Mouse (Mus musculus): ENCODE results near the gene Myom3. TPM values are rescaled to one million over a fixed set of nuclear protein-coding genes. Genes with fewer than 3 reads are reported as not detected.
"Not testable (repeated sequence)": the region's sequence is repeated elsewhere in the genome, so short reads cannot be mapped to it uniquely, and the experiment has no call there.

The Myom3 gene
- 1 to 10 TPM in 3 of 4 experiments, under 1 TPM in 1; 0.98 to 1.7 (median 1.1) TPM for total RNA-seq (2022)

DNA sequence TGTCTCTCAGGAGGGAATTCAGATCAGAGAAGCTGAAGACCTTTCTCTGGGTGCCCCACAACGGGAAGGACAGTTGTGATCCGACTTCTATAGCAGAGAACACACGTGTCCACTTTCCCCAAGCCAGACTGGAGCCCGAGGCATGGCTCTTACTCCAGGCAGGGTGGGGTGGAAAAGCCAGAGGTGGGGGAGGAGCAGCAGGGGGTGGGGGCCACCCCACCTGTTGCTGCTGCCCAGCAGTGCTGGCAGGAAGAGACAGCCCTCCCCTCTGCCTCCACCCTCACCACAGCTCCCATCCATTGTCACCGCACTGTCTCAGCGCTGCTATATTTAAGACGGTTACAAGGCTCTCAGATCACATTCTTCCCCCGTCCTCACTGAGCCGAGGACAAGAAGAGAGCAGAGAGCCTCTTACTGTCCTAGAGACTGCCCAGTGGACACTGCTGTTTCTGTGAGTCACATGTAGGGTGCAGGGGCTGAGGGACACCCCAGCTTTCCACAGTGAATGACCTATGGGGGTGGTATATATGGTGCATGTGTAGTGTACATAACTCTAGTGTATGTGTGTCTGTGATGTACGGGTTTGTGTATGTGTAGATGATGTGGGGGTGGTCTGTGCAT, at the start of gene Myom3:
Gene Myom3, plus strand, starts transcription at position 360 of the 621 bp plus-strand sequence.
- DNase-seq (ENCODE audit: low spot score in 2 of 2), result no peak

DNA sequence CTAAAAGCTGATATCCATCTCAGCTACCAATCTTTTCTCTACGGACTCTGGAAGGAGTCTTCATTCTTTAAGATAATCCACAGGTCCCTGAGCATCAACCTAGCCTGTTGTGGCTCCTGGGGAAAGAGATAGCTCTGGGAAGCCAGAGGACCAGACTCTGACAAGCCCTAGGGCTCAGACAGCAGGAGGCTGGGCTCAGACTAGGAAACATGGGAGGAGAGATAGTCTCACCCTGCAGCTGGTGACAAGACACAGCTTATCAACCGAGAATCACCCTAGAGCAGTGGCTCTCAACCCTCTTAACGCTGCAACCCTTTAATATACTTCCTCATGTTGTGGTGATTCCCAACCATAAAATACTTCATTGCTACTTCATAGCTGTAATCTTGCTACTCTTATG, 49.1 kb upstream of the Myom3 start:
- DNase-seq (ENCODE audit: low spot score in 2 of 2), result no peak

DNA sequence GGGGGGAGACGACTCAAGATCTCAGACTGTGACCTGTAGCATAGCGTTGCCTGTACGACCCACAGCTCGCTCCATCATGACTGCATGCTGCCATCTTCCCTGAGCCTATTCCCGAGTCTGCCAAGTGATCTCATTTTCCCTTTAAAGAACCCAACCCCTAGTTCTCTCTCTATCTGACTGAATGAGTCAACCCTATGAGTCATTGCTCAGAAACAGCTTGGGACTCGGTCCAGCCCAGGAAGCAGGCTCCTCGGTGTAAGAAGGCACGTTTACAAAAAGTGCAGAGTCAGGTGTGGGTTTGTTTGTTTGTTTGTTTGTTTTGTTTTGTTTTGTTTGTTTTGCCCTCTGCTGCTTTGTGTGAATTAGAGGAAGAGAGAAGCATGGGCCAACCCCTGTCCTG, 44.7 kb upstream of the Myom3 start:
- DNase-seq (ENCODE audit: low spot score in 2 of 2), result peak in 1 of 2 experiments; percentile 39

DNA sequence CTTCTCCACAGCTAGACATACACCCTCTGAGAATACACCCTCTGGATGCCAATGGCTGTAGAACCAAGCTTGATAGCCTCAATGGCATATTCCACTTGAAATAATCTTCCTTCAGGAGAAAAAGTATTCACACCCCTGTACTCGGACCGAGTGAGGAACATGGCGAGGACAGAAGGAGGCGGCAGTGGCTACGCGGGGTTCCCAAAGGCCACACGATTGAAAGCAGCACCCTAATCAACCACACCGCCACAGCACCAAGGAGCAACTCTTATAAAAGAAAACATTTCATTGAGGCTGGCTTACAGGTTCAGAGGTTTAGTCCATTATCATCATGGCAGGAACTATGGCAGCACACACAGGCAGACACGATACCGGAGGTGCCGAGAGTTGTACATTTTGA, 43.1 kb upstream of the Myom3 start:
- not testable (repeated sequence) for DNase-seq (ENCODE audit: low spot score in 2 of 2)

DNA sequence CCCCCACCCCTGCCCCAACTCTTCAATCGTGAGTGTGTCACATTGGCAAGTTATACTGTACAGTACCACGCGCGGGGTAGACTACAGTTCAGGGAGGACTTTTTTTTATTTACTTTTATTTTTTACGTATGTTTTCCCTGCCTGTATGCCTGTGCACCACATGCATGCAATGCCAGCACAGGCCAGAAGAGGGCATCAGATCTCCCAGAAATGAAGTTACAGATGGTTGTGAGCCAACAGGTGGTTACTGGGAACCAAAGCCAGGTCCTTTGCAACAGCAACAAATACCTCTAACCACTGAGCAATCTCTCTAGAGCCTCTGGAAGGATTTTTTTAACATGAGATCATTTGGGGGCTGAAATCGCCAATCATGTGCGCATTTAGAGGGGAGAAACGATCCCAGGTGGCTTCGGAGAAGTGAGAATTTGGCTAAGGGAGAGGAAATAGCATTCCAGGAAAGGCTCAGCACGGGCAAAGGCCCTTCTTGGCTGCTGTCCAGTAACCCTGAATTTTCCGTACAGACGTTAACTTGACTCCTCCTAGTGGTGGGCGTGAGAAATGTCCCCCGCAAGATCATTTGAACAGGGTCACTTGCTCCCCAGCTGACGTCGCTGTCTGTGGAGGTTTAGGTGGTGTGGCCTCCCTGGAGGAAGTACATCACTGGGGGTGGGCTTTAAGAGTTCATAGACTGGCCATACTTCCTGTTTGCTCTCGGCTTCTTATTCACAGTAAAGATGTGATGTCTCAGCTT, 36.8 kb upstream of the Myom3 start:
- no peak for DNase-seq (ENCODE audit: low spot score in 2 of 2)

DNA sequence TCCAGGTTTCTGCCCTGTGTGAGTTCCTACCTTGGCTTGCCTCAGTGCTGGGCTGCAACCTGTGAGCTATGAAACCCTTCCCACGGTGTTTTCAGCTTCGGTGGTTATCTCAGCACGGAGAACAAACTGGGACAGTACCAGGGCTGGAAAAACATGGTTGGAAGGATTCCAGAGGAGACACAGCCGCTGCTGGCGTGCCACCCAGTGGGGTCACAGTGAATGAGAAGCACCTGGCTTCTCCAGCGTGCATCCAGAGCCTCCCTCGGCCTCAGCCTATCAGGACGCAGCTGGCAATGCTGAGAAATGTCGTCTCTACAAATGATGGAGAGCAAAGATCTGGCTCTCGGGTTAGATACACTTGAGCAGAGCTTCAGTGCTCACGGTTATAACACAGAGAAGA, 33.1 kb upstream of the Myom3 start:
- DNase-seq (ENCODE audit: low spot score in 2 of 2), result no peak

DNA sequence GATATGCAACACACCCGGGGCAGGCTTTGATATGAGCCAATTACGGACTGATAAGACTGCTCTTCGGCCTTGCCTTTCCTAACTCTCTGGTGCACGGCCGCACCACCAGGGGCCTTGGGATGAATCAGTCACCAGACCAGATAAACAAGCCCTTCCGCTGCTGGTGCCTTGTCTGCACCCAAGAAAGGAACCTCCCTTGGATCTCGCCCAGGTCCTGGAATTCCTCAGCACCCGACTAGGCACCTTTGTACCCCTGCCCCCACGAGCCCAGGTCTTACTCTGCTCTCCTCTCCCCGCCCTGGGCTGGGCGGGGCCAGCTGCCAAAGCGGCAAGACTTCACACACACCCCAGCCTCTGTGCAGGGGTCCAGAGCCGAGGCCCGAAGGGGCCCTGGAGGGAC, 31.7 kb upstream of the Myom3 start, which contains the start of gene Il22ra1:
Gene Il22ra1, plus strand, starts transcription at position 356 of the 400 bp plus-strand sequence.
- no peak for DNase-seq (ENCODE audit: low spot score in 2 of 2)

DNA sequence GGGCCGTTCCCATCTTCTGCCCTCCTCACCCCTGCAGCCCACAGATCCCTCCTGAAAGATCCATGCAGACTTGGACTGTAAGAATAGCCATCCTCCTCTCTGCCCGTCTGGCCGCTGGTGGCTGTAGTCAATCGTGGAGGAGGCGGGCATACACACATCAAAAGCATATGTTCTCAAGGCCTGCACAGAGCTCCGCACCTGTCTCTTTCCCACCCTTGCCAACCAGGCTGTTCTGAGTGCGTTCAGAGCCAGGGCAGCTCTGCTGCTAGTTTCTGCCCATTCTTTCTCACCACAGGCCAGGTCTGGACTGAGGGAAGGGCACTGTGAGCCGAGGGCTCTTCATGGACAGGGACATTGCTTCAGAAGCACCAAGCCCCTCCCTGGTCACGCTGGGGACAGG, 29.3 kb upstream of the Myom3 start:
- DNase-seq (ENCODE audit: low spot score in 2 of 2), result peak in 1 of 2 experiments; percentile 22

DNA sequence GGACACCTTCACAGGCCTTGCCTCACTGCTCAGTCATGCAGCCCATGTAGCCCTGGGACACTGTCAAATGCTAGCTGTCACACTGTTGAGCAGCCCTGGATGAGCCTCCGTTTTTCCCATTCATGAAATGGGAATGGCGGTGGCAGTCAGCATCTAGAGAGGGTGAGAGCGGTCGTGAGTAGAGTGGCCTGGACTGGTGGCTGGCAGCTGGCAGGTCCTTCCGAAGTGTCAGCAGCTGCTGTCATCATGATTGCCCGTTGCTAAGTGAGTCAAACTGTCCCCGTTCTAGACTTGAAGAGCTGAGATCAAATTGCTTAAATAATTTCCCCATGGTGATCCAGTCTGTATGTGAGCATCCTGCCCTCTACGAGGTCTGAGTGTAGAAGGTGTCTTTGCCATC, 28.6 kb upstream of the Myom3 start:
- no peak for DNase-seq (ENCODE audit: low spot score in 2 of 2)

DNA sequence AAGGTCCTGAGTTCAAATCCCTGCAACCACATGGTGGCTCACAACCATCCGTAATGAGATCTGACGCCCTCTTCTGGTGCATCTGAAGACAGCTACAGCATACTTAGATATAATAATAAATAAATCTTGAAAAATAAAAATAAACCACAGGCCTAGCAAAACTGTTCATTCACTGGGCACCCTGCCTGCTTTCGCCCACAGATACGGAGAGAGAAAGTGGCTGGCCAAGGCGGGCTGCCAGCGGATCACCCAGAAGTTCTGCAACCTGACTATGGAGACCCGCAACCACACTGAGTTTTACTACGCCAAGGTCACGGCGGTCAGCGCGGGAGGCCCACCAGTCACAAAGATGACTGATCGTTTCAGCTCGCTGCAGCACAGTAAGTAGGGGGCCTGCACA, 25.6 kb upstream of the Myom3 start:
- peak in 1 of 2 experiments; percentile 31 for DNase-seq (ENCODE audit: low spot score in 2 of 2)

DNA sequence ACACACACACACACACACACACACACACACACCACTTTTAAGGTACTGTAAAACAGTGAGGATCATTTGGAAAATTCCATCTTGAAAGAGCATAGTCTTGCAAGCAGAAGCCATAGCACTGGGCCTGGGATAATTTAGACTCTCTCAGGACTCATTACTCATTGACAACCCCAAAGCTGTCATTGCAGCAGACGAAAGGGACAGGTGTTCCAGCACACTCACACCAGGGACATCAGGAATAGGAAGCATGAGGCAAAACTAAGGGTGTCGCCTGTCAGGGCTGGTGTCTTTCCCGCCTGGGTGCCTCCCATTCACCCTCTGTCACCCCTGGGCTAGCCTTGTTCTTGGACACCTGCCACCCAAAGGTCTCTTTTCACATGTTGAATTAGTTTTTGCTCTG, 22.6 kb upstream of the Myom3 start:
- DNase-seq (ENCODE audit: low spot score in 2 of 2), result no peak

DNA sequence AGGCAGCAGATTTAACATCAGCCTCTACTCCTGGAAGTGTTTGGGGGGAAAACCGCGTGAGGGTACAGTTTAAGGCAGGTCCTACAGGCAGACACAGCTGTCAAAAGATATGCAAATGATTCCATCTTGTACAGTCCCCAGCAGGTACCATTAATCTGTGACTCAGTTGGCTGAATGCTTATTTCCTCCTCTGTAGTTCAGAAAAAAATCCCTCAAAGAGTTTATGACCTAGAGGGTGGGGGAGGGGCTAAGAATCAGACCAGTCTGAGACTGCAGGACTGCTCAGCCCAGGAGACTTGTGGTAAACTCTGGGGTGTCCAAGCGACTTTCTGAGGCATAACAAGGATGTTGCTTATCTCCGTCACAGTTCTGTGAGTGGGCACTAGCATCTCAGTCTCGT, 21.3 kb upstream of the Myom3 start:
- no peak for DNase-seq (ENCODE audit: low spot score in 2 of 2)

DNA sequence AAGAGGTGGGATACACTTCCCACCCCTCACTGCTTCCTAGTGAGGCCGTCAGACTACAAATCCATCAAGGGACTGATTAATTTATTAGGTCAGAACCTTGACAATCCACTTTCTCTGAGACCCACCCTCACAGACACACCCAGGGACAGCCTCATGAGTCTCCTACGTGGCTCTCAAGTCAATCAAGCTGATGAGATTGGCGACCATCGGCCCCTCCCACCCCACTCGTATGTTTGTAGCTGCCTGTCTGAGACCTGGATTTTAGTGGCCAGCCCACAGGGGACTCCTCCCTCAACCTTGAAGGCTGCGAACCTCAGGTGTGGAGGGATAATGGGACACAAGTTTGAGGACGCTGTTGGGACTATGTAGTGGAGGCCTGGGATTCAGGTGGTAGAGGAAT, 20.4 kb upstream of the Myom3 start:
- no peak for DNase-seq (ENCODE audit: low spot score in 2 of 2)

DNA sequence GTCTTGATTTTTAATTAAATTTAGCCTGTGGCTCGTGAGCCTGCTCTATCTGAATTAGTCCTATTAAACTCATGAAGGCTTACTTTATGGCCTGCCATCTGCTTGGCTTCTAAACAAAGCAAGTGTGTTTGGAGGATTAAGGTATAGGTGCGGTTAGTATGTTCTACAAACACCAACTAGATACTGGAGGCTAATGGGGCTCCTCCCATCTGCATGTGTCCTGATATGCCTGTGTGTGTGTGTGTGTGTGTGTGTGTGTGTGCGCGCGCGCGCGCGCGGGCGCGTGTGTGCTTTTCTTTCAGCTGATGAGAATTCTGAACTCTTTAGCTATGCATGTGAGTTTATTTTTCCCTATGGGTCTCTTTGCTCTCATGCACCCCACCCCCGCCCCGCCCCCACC, 19.8 kb upstream of the Myom3 start:
- no peak for DNase-seq (ENCODE audit: low spot score in 2 of 2)

DNA sequence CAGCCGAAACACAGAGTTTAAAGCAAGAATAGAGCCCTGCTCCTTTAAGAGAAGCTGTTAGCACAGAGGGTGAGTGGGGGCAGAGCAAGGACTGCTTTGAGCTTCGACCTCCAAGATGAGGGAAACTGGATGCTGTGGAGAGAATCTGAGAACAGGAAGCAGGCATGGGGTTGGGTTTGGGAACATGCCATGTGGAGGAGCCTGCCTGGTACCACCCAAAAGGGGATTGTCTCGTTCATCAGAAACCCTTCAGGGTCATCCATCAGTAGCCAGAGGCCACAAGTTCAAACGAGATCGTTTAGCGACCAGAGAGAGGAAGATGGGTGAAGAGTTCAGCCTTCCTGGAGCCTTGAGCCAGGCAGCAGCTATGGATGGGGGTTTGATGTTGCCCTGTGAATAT, 16.0 kb upstream of the Myom3 start:
- DNase-seq (ENCODE audit: low spot score in 2 of 2), result no peak

DNA sequence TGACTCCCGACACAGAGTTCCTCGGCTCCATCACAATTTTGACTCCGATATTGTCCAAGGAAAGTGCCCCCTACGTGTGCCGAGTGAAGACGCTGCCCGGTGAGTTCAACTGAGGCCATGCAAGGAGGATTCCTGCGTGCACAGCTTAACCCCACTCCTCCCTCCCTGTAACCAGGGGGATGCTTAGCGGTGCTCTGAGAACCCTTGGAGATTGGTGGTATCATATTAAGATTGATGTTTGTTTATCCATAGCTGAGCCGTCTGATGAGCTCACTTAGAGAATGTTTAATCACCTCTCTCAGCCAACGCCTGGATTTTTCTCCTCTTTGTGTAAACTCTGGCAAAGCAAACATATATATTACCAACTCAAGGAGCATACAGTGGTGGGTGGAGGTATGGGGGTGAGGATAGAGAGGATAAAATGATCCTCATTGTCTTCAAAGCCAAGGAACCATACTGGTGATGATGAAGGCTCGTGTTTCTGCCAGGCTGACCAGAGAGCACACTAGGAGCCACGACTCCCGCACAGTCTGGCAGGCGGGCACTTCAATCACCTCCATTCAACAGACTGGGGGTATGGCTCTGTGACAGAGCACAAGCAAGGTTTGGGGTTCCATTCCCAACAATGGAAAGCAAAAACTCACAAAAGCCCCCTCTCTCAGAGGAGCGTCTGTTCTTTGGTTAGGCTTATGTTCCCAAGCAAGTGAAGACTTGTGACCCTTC, 14.6 kb upstream of the Myom3 start:
- DNase-seq (ENCODE audit: low spot score in 2 of 2), result no peak

DNA sequence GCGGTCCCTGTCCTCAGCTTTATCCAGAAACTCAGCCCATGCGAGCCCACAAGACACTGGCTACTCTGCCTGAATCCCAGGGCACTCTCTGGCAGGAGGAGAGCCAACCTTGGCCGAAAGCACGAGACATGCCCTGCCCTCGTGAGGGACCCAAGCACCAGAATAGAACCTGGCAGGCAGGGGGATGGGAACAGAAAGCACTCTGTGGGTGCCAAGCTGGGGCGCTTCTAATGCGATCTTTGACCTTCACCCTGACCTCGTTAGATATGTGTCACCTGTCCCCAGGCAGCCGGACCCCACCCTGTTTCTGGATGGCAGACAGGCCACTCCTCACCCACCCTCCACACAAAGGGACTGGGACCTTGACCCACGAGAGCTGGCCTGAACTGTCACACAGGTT, 13.9 kb upstream of the Myom3 start:
- DNase-seq (ENCODE audit: low spot score in 2 of 2), result no peak

DNA sequence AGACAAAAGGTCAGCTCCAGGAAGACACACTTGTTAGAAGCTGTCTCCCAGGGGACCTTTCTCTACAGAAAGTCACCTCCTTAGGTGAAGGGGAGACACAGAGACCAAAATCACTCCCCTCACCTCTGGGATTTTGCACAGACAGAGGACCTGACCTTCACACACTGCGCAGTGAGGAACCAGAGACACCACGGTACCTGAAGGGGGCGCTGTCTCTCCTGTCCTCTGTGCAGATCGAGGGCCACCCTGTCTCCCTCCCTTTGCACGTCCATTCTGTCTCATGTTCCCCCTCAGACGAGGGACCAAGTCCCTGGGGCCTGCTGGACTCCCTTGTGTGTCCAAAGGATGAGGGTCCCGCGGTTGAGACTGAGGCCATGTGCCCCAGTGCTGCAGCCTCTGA, 8.6 kb upstream of the Myom3 start:
- no peak for DNase-seq (ENCODE audit: low spot score in 2 of 2)

DNA sequence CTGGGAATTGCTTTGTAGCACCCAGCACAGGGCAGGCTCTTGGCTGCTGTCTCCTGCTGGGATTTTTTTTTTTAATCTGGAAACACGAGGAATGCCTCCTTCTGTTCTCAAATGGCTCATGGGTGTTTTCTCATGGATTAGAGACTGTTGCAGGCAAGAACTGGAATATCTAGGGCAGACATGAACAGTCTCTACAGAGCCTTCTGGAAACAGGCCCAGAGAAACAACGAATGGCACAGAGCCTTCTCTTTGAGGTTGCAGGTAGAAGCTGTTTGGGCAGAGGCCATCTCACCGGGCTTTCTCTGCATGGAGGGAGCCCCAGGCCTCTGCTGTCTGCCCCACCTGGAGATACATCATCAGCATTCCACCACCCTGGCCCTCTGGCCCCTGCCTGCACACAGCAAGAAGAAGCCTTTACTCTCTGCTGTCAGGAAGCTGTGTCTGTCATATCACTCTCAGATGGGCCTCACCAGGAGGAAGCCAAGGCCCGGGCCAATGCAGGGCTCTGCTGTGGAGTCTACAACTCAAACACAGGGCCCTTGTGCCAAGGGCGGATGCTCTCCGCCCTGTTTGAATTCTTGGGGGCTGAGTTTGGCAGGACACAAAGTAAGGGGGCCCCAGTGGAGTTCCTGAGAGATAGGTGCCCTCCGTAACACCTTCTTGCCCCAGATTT, 7.3 kb upstream of the Myom3 start:
- DNase-seq (ENCODE audit: low spot score in 2 of 2), result no peak

DNA sequence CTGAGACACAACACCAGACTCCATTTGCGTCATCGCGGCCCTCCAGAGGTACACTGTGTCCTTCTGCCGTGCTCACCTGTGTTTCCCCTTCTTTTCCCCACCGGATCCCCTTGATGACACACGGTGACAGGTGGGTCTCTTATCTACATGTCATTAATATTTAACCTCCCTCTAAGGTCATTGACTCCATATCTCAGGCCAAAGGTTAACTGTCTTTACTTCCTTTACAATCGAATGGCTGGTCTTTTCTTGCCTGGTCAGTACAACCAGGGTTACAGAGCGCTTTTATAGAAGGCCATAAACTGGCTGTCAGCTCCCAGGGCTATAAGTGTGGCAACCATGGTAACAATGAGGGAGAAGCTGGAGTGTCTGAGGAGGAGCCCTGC, 6.7 kb upstream of the Myom3 start:
- DNase-seq (ENCODE audit: low spot score in 2 of 2), result no peak

DNA sequence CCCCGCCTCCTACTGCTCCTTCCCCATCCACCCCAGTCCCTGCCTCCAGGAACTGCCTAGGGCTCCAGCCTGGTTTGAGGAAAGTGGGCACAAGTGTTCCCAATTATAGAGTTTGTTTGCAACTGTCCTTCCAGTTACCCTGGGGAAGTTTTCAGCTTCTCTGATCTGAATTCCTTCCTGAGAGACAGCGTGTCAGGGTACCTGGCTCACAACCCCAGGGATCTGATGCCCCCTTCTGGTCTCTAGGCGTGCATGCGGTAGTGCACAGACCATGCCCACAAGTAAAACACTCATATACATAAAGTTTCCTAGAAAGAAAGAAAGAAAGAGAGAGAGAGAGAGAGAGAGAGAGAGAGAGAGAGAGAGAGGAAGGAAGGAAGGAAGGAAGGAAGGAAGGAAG, 1.2 kb upstream of the Myom3 start:
- DNase-seq (ENCODE audit: low spot score in 2 of 2), result no peak

DNA sequence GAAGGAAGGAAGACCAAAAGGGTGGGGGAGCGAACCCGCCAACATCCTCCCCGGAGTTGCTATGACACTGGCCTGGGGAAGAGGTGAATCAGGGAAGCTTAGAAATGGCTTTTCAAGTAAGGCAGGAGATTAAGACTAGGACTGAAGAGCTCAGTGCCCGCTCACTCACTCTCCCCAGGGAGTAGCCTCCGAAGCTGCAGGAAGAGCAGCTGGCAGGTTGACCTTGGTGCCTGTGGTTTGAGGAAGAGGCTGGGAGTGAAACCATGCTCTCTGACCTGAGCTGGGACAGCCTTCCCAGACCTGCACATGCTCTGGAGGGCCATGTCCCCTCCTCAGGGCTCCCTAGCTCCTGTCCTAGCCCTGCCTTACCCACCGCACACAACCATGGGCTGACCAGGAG, 690 bp upstream of the Myom3 start:
- no peak for DNase-seq (ENCODE audit: low spot score in 2 of 2)
